Mouse (Mus musculus): ENCODE measurements at regions not wholly inside any gene's neighbourhood (a gene's known extent, or its start where the extent isn't known, plus 50 kb on each side); places are given as distances from the start of the nearest gene placed in this dataset.

DNA sequence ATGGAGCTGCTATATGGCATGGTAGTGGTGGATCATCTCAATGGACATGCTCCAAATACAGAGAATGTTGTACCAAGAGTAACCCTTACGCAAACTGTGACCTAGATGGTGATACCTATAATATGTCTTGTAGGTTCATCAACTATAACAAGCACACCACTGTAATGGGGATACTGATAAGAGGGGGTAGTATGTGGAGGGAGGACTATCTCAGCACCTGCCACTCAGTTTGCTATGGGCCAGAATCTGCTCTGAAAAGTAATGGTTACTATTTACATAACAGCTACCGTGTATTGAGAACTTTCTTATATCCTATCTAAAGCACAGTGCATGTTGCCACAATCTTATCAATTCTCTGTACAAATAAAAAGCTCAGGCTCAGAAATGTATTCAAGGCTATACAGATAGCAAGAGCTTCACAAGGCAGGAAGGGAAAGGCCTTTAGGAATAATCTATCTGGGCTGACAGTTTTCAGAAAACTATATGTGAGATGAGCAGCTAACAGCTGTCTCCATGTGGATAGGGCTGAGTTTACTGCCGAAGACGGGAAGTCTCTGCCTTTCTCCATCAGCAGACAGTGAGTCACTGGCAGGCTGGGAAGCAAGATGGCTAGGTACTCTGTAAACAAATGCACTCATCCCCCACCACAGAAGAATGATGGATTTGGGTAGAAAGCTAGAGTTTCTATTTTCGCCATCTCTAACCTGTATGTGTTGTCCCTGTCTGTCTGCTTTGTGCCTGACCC, 77.1 kb upstream of the Nck2 start:
- no peak for DNase-seq (ENCODE audit: low spot score in 2 of 2)

DNA sequence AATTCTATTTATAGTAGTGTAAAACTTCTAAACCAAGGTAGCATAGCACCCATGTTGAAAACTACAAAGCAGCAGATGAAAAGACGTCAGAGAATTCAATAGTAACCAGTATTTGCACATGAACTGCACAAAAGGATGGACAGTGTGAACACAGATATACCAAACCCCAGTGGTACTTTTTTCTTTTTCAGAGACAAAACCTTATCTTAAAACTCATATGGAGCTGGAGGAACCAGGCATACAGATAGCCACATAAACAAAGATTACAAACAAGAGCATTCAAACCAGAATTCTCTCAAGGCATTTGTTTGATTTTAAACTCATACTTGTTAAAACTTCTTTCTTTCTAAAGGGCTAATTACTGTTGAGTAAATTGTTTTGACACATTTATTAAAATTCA, 72.5 kb upstream of the Nck2 start:
- no peak for DNase-seq (ENCODE audit: low spot score in 2 of 2)

DNA sequence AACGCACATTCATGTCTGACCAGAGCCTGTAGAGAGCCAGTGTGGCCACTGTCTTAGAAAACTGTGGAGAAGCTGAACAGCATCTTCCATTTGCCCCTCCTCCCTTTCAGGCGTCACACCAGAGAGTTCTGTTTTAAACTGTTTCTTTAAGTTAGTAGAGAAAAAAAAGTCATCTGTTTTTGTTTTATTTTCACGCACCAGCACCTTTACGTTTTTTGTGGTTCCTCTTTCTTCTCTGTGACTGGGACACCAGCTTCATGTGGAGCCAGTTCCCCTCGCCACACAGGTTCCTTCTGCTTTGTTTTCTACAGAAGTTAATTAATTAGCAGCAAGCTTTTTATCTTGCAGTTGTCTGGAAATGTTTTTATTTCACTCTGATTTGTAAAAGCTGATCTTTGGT, 69.4 kb upstream of the Nck2 start:
- no peak for DNase-seq (ENCODE audit: low spot score in 2 of 2)

DNA sequence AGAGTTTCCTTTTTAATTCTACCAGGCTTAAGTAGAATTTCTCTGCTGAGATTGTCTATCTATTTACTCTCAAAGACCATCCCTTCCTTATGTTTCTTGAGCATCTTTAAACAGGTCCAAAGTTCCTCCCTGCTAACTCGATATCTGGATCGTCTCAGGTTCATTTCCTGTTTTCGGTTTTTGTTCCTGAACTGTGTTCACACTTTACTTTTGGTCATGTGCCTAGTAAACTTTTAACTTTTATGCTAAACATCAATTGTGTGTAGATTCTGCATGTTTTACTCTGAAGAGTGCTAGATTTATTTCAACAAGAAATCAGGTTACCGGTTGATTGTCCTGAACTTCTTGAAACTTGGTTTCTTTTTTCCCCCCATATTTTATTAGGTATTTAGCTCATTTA, 68.5 kb upstream of the Nck2 start:
- no peak for DNase-seq (ENCODE audit: low spot score in 2 of 2)

DNA sequence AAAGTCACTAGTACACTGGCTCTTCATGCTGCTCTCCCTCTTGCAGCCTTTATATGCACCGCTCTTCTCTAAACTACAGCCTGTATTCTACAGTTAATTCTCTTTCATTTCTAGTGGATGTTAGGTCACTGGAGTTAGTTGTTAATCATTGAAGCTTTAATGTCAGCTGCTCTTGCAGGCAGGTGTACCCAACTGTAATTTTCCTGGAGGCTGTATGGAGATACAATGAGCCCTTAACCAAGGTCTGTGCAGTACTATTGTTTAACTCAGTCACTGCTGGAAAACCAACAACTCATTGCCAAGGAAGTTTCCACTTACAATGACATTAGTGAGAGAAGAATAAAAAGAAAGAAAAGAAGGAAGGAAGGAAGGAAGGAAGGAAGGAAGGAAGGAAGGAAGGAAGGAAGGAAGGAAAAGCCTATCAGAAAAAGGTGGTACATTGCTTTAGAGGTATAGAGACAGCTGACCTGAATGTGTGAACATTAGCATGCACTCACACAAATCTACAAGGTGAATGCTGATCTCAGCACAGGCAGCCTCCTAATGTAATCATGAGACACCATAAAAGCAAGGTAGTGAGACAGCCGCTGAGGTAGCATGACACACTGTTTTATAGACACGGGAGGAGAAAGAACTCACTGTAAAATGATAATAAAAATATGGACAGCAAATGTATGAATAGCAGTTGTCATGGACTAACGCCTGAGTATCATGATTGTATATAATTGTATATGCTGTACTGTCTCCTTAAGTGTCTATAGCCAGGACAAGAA, 66.7 kb upstream of the Nck2 start:
- no peak for DNase-seq (ENCODE audit: low spot score in 2 of 2)

DNA sequence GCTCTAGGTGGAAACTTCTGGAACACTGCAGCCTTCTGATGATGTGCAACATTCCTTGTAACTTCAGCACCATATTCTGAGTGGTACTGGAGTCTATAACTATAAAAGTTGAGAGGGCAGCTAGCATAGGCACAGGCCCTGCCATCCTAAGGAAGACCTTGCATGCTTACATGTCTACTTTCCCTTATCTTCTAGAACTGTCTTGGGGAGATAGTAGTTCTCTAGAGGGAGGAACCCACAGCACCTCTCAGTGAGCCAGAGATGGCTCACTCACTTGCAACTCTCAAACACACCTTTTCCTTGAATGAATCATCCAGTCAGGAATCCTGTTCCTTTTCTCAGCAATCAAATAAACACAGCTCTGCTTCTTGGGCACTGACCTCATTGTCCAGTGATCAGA, 59.4 kb upstream of the Nck2 start:
- no peak for DNase-seq (ENCODE audit: low spot score in 2 of 2)

DNA sequence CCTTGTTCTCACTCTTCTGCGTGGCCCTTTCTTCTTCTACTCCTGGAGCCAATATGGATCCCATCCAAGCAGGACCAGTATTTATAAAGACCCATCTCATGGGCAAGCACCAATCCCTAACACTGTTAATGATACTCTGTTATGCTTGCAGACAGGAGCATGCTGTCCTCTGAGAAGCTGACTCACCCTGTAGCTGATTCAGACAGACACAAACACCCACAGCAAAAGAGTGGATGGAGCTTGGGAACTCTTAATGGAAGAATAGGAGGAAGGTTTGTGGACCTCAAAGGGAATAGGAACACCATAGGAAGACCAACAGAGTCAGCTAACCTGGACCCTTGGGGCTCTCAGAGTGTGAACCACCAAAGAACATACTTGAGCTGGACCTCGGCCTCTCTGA, 50.3 kb upstream of the Nck2 start:
- no peak for DNase-seq (ENCODE audit: low spot score in 2 of 2)
